Mouse (Mus musculus): ENCODE measurements around the gene Gm28043. TPM values are rescaled to one million over a fixed set of nuclear protein-coding genes. Genes with fewer than 3 reads are reported as not detected.
A peak's percentile ranks its signal among the peaks of the same experiment; 100 is the strongest.

Gene Gm28043
- polyA plus RNA-seq (2014; fragmentation: Nextera tagmentation; extraction: Ambion mirVana) = 2.2 and 2.3 TPM in 2 replicates

DNA sequence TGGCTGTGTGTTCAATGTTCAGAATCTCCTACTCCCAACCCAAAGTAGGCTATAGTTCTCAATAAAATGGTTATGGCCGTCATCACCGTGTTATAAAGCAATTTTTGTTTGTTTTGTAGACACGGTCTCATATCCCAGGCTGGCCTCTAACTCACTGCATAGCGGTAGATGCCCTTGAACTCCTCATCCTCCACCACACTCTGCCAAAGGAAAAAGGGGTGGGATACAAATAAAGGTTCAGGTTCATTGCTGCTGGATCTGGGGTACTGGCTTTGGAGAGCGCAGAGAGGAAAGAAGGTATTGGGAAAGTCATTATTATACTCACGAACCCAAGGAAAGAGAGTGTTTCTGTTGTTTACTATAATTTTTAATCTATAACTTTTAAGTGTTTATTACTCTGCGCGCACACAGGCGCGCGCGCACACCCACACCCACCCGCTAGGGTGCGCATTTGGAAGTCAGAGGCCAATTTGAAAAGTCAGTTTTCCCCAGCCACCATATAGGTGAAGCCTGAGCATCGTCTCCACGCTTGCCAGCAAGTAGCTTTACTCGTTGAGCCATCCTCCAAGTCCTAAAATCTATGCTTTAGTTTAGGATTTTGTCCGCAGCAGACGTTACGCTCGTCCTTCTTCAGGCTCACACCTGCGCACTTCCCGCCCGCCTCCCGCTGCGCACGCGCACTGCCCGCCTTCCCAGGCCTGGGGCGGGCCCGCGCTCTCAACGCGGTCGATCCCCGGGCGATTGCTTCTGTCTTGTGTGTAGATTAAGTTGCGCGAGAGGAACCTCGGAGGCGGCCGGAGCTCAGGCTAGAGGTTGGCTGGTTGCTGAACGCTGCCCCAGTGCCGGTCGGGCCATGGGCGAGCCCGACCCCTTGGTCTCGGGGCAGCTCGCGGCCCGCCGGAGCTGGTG is at the start of gene Gm28043, which contains the start of gene Rnf8:
Gene Gm28043 (plus strand): TSS at position 762 of the 909 bp plus-strand sequence.
Gene Rnf8 (plus strand): TSS at position 676 of the 909 bp plus-strand sequence.
- ATAC-seq (ENCODE audit: low FRiP score, low TSS enrichment) = peak; percentile 91

DNA sequence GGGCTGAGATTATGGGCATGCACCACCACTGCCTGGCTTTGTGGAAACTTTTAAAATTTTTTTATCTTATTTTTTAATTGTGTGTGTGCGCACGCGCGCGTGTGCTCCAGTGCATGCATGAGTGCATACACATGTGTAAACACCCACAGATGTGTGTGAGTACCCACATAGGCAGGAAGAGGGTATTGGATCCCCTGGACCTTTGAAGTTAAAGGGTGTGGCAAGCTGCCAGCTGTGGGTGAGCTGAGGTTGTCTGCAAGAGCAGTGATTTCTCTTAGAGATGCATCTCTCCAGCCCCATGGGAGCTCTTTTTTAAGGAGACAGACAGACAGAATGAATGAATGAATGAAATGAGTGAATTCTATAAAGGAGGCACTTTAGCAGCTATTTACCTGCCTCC is 49.2 kb upstream of the Gm28043 start:
- Histone ChIP-seq H3K9ac (ENCODE audit: low read depth, low read length) (no peak overlapping the region), H3K27me3 (ENCODE audit: control insufficient read depth, insufficient read depth, low read length) (no peaks in the 10 kb centered on the region), H3K4me2 (replicated peaks; ENCODE audit: low read depth, low read length) (no peak overlapping the region), H3K36me3 (ENCODE audit: control insufficient read depth, insufficient read depth, low read length) (peaks cover 25% of the 10 kb centered on the region), H3K4me3 (ENCODE audit: low read length) (no peak overlapping the region), H3K9me3 (ENCODE audit: control insufficient read depth, low read length) (no peaks in the 10 kb centered on the region), H3K27ac (ENCODE audit: low read depth, low read length) (no peak overlapping the region), H3K4me1 (ENCODE audit: control insufficient read depth, insufficient read depth, low read length) (no peaks in the 10 kb centered on the region)
- no peak for ATAC-seq (ENCODE audit: low FRiP score, low TSS enrichment)
- 96% methylated on average over 5 of the region's 5 CpGs for WGBS

More for the DNA sequence above, at the start of gene Gm28043, which contains the start of gene Rnf8:
- H3K27me3 ChIP-seq (ENCODE audit: control insufficient read depth, insufficient read depth, low read length) = no peaks in the 10 kb centered on the region
- peak within 1 kb of the TSS; percentile 97 for H3K27ac ChIP-seq (ENCODE audit: low read depth, low read length)
- H3K4me1 ChIP-seq (ENCODE audit: control insufficient read depth, insufficient read depth, low read length) = peaks cover 15% of the 10 kb centered on the region; the same call in 1 of the 2 replicates
- no peaks in the 10 kb centered on the region for H3K9me3 ChIP-seq (ENCODE audit: control insufficient read depth, low read length)
- H3K36me3 ChIP-seq (ENCODE audit: control insufficient read depth, insufficient read depth, low read length) = peaks cover 8% of the 10 kb centered on the region
- H3K4me2 ChIP-seq (replicated peaks; ENCODE audit: low read depth, low read length) = peak within 1 kb of the TSS; percentile 67
- WGBS = 1% methylated on average over 52 of the region's 52 CpGs
- peak within 1 kb of the TSS; percentile 97 for H3K4me3 ChIP-seq (ENCODE audit: low read length)
- H3K9ac ChIP-seq (ENCODE audit: low read depth, low read length) = peak within 1 kb of the TSS; percentile 98

DNA sequence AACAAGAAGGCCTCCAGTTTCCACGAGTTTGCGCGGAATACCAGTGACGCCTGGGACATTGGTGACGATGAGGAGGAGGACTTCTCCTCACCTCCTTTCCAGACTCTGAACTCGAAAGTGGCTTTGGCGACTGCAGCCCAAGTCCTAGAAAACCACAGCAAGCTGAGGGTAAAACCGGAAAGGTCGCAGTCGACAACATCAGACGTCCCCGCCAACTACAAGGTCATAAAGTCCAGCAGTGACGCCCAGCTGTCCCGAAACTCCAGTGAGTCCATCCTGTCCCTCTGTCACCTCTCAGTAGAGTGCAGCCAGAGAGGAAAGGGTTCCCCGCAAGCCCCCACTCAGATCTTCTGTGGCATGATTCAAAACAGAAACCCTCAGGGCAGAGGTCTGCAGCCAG is 46.2 kb upstream of the Gm28043 start:
- no peaks in the 10 kb centered on the region for H3K27me3 ChIP-seq (ENCODE audit: control insufficient read depth, insufficient read depth, low read length)
- no peak overlapping the region for H3K9ac ChIP-seq (ENCODE audit: low read depth, low read length)
- ATAC-seq (ENCODE audit: low FRiP score, low TSS enrichment) = no peak
- H3K27ac ChIP-seq (ENCODE audit: low read depth, low read length) = no peak overlapping the region
- peaks cover 52% of the 10 kb centered on the region for H3K36me3 ChIP-seq (ENCODE audit: control insufficient read depth, insufficient read depth, low read length)
- WGBS = 73% methylated on average over 15 of the region's 15 CpGs
- no peaks in the 10 kb centered on the region for H3K4me1 ChIP-seq (ENCODE audit: control insufficient read depth, insufficient read depth, low read length)
- H3K4me2 ChIP-seq (replicated peaks; ENCODE audit: low read depth, low read length) = no peak overlapping the region
- H3K9me3 ChIP-seq (ENCODE audit: control insufficient read depth, low read length) = no peaks in the 10 kb centered on the region
- H3K4me3 ChIP-seq (ENCODE audit: low read length) = no peak overlapping the region

DNA sequence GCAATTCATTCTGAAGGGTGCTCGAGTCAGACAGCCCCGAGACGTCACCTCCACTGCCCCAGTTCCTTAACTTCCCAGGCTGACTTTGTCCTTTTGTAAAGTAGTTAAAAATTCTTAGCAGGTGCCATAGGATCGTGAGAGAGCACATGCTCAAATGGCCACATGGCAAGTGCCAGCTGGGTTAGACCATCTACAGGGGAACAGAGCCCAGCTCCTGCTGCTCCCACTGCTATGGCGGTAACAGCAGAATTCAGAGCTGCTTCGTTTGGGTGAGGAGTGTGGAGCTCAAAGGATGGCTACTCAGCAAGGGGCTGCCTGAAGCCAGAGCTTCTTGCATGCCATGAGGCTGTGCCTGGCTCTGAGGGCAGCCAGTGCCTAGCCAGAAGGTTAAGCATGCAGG is 44.8 kb upstream of the Gm28043 start:
- H3K4me2 ChIP-seq (replicated peaks; ENCODE audit: low read depth, low read length) = no peak overlapping the region

DNA sequence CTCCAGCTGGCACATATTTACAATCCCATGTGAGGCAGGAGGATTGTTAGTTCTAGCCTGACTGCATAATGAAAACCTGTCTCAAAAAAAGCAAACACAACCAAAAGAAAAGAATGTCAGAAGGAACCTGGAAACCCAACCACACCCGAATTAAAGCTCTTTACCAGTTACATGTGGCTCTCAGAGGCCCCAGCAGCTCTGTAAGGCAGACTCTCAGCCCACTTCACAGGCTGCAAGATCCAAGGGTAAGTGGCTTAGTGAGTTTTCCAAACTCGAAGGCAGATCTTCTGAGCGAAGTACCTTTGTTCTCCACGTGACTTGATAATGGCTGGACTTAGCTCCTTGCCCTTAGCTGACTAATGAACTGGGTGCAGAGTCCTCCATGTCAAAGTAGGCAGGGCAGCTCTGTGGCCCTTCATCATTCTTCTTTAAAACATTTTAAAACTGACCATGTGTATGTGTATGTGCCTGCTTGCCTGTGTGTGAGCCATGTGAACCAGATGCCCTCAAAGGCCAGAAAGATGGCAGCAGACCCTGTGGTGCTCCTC is 35.0 kb upstream of the Gm28043 start:
- no peak overlapping the region for H3K4me2 ChIP-seq (replicated peaks; ENCODE audit: low read depth, low read length)
- H3K9me3 ChIP-seq (ENCODE audit: control insufficient read depth, low read length) = no peaks in the 10 kb centered on the region
- WGBS = 88% methylated on average over 4 of the region's 4 CpGs
- no peaks in the 10 kb centered on the region for H3K4me1 ChIP-seq (ENCODE audit: control insufficient read depth, insufficient read depth, low read length)
- H3K4me3 ChIP-seq (ENCODE audit: low read length) = no peak overlapping the region
- H3K9ac ChIP-seq (ENCODE audit: low read depth, low read length) = no peak overlapping the region
- ATAC-seq (ENCODE audit: low FRiP score, low TSS enrichment) = no peak
- no peaks in the 10 kb centered on the region for H3K27me3 ChIP-seq (ENCODE audit: control insufficient read depth, insufficient read depth, low read length)
- peaks cover 62% of the 10 kb centered on the region for H3K36me3 ChIP-seq (ENCODE audit: control insufficient read depth, insufficient read depth, low read length)
- H3K27ac ChIP-seq (ENCODE audit: low read depth, low read length) = no peak overlapping the region

More for the DNA sequence above, 44.8 kb upstream of the Gm28043 start:
- no peak overlapping the region for H3K9ac ChIP-seq (ENCODE audit: low read depth, low read length)
- H3K4me1 ChIP-seq (ENCODE audit: control insufficient read depth, insufficient read depth, low read length) = no peaks in the 10 kb centered on the region
- H3K9me3 ChIP-seq (ENCODE audit: control insufficient read depth, low read length) = no peaks in the 10 kb centered on the region
- no peak overlapping the region for H3K27ac ChIP-seq (ENCODE audit: low read depth, low read length)
- no peak for ATAC-seq (ENCODE audit: low FRiP score, low TSS enrichment)
- 89% methylated on average over 6 of the region's 6 CpGs for WGBS
- no peak overlapping the region for H3K4me3 ChIP-seq (ENCODE audit: low read length)
- H3K27me3 ChIP-seq (ENCODE audit: control insufficient read depth, insufficient read depth, low read length) = no peaks in the 10 kb centered on the region
- H3K36me3 ChIP-seq (ENCODE audit: control insufficient read depth, insufficient read depth, low read length) = peaks cover 64% of the 10 kb centered on the region

DNA sequence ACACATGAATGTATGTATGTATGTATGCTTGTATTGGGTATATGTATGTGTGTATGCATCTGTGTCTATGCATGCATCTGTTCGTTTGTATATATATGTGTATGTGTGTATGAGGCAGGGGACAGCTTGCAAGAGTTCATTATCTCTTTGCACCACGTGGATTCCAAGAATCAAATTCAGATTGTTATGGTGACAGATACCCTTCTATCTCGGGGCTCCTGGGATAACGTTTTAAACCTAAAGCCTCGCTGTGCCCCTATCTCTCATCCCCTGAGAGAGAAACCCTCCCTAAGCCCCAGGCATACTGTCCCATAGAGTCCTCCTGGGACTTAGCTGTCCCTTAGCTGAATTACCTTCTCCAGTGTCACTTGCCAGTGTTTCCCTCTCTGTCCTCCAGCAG is 31.1 kb upstream of the Gm28043 start:
- Histone ChIP-seq H3K4me3 (ENCODE audit: low read length) (no peak overlapping the region), H3K4me2 (replicated peaks; ENCODE audit: low read depth, low read length) (no peak overlapping the region), H3K36me3 (ENCODE audit: control insufficient read depth, insufficient read depth, low read length) (peaks cover 42% of the 10 kb centered on the region), H3K27ac (ENCODE audit: low read depth, low read length) (no peak overlapping the region), H3K4me1 (ENCODE audit: control insufficient read depth, insufficient read depth, low read length) (no peaks in the 10 kb centered on the region), H3K27me3 (ENCODE audit: control insufficient read depth, insufficient read depth, low read length) (no peaks in the 10 kb centered on the region), H3K9me3 (ENCODE audit: control insufficient read depth, low read length) (no peaks in the 10 kb centered on the region), H3K9ac (ENCODE audit: low read depth, low read length) (no peak overlapping the region)
- no peak for ATAC-seq (ENCODE audit: low FRiP score, low TSS enrichment)
- WGBS = 89% methylated on average over 5 of the region's 5 CpGs

DNA sequence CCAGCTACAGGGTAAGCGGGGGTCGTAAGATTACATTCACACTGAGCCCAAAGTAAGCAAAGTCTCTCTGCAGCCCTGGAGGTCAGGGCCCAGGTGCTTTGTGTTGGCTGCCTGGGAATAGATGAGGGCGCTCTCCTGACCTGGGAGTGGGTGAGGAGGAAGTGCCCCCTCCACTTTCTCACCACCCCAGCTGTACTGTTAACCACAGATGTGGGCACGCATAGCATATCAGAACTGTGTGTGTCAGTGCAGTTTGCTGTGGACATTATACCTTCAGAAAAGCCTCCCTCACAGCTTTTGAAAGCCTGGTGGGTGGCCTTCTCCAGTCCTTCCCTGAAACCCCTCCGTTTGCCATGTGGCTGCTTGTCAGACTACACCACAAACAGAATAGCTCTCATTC is 30.4 kb upstream of the Gm28043 start:
- WGBS = 72% methylated on average over 5 of the region's 5 CpGs
- Histone ChIP-seq H3K9ac (ENCODE audit: low read depth, low read length) (no peak overlapping the region), H3K4me3 (ENCODE audit: low read length) (no peak overlapping the region), H3K36me3 (ENCODE audit: control insufficient read depth, insufficient read depth, low read length) (peaks cover 35% of the 10 kb centered on the region), H3K9me3 (ENCODE audit: control insufficient read depth, low read length) (no peaks in the 10 kb centered on the region), H3K27ac (ENCODE audit: low read depth, low read length) (no peak overlapping the region), H3K27me3 (ENCODE audit: control insufficient read depth, insufficient read depth, low read length) (no peaks in the 10 kb centered on the region), H3K4me2 (replicated peaks; ENCODE audit: low read depth, low read length) (no peak overlapping the region), H3K4me1 (ENCODE audit: control insufficient read depth, insufficient read depth, low read length) (peaks cover 3% of the 10 kb centered on the region; the same call in 1 of the 2 replicates)
- no peak for ATAC-seq (ENCODE audit: low FRiP score, low TSS enrichment)

DNA sequence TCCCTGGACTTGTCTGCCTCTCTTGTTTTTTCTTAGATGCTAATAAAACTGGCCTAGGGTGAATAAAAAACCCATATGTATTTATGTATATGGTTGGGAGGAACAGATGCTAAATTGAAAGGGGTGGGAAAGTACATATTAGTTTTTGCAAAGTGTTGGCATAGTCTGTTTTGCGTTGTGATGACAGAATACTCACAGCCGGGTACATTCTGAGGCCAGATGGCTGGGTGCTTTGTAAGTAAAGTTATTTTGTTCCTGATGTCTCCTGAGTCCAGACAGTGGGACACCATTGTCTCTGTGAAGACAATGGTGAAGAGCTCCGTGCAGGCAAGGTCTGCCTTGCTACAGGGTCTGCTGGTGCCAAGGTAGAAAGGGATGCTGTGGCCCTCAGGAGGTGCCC is 29.9 kb upstream of the Gm28043 start:
- Histone ChIP-seq H3K9ac (ENCODE audit: low read depth, low read length) (no peak overlapping the region), H3K36me3 (ENCODE audit: control insufficient read depth, insufficient read depth, low read length) (peaks cover 31% of the 10 kb centered on the region), H3K4me1 (ENCODE audit: control insufficient read depth, insufficient read depth, low read length) (peaks cover 3% of the 10 kb centered on the region; the same call in 1 of the 2 replicates), H3K4me3 (ENCODE audit: low read length) (no peak overlapping the region), H3K9me3 (ENCODE audit: control insufficient read depth, low read length) (no peaks in the 10 kb centered on the region), H3K4me2 (replicated peaks; ENCODE audit: low read depth, low read length) (no peak overlapping the region), H3K27me3 (ENCODE audit: control insufficient read depth, insufficient read depth, low read length) (no peaks in the 10 kb centered on the region), H3K27ac (ENCODE audit: low read depth, low read length) (no peak overlapping the region)
- WGBS = 87% methylated on average over 3 of the region's 3 CpGs
- no peak for ATAC-seq (ENCODE audit: low FRiP score, low TSS enrichment)

DNA sequence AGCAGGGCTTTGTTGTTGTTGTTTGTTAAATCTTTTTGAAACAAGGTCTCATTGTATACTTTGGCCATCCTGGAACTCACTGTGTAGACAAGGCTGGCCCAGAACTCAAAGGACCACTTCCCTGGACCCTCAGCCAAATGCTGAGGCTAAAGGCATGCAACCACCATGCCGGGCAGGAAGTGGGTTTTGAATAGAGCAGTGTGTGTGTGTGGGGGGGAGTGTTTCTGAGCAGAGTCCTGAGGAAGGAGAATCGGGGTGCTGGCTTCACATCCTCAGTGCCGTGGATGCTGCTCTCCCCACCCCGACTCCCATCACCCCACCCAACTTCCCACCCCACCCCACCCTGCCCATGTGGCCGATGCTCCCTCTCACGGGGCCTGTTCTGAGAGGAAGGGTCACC is 29.2 kb upstream of the Gm28043 start:
- peaks cover 24% of the 10 kb centered on the region; the same call in 1 of the 2 replicates for H3K36me3 ChIP-seq (ENCODE audit: control insufficient read depth, insufficient read depth, low read length)

More for the DNA sequence above, 29.2 kb upstream of the Gm28043 start:
- 91% methylated on average over 6 of the region's 6 CpGs for WGBS
- ATAC-seq (ENCODE audit: low FRiP score, low TSS enrichment) = no peak
- Histone ChIP-seq H3K4me3 (ENCODE audit: low read length) (no peak overlapping the region), H3K4me1 (ENCODE audit: control insufficient read depth, insufficient read depth, low read length) (peaks cover 3% of the 10 kb centered on the region; the same call in 1 of the 2 replicates), H3K27ac (ENCODE audit: low read depth, low read length) (no peak overlapping the region), H3K9me3 (ENCODE audit: control insufficient read depth, low read length) (no peaks in the 10 kb centered on the region), H3K27me3 (ENCODE audit: control insufficient read depth, insufficient read depth, low read length) (no peaks in the 10 kb centered on the region), H3K4me2 (replicated peaks; ENCODE audit: low read depth, low read length) (no peak overlapping the region), H3K9ac (ENCODE audit: low read depth, low read length) (no peak overlapping the region)

Data from kidney, embryonic 14.5 days (tissue).